Mouse (Mus musculus) inflammation-experienced regulatory T-cells, adult 6 months (primary cell): ENCODE data around the gene Mrps25. TPM values are rescaled to one million over a fixed set of nuclear protein-coding genes. Genes with fewer than 3 reads are reported as not detected.

ENCODE experiments used
- ATAC-seq: one replicate; pipeline ENCODE4 v1.8.0; 2017
- polyA plus RNA-seq, 3 experiments: library from polyadenylated mRNA; unstranded; fragments of 100-300 nt; shearing (Covaris generic); gene quantifications; one replicate each; pipeline ENCODE4 v1.2.1; 2017

The Mrps25 gene
- 10 to 100 TPM; 40.1 to 68.0 (median 49.6) TPM for polyA plus RNA-seq

GRCm38 (mm10) chr6:92183621-92184131 lies at the start of gene Mrps25:
Gene Mrps25, minus strand, starts transcription at chr6:92184033.
- peak; percentile 74 for ATAC-seq

DNA sequence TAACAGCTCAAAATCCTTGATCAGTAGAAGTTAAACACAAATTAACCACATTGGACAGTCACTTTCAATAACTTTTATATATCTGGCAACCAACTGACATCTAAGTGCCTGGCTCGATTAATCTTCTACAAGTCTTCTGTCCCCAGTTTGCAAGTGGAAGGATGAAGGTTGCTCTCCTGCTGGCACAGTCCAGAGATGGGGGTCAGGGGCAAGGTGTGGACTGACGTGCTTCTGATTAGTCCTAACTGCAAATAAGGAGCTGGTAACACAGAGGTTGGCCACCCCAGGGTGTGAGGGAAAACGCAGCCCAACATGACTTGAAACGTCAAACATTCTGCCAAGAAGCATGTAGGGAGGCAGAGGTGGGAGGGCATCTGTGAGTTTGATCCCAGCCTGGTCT lies 47.9 kb upstream of the Mrps25 start:
- no peak for ATAC-seq

- no peak for ATAC-seq
These were observed 47.5 kb upstream of the Mrps25 start for GRCm38 (mm10) chr6:92231356-92231755.

- ATAC-seq, result no peak
These were observed 45.8 kb upstream of the Mrps25 start for GRCm38 (mm10) chr6:92229586-92229985.

DNA sequence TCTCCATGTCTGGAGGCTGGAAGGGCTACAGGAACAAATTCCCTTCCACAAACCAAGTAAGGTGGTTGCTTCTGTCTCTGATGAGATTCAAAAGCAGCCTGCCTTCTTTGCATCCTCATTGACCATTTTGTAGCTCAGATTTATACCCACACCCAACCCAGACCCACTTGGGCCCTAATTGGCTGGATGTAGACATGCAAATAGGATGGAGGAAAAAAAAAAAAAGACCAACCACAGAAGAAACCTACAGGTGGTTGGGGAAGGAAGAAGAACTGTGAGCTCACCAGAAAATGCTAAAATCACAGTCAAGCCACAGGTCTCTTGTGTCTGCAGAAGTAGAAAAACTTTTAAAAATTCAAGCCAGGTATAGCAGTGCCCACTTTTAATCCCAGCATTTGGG lies 45.3 kb upstream of the Mrps25 start:
- no peak for ATAC-seq

GRCm38 (mm10) chr6:92224981-92225380 lies 41.1 kb upstream of the Mrps25 start:
- no peak for ATAC-seq

GRCm38 (mm10) chr6:92222021-92222420 lies 38.2 kb upstream of the Mrps25 start:
- no peak for ATAC-seq

- no peak for ATAC-seq
These were observed 37.8 kb upstream of the Mrps25 start for GRCm38 (mm10) chr6:92221604-92222003.

GRCm38 (mm10) chr6:92219445-92219844 lies 35.6 kb upstream of the Mrps25 start:
- ATAC-seq, result no peak

GRCm38 (mm10) chr6:92214773-92215449 lies 31.1 kb upstream of the Mrps25 start, which contains the start of gene Rbsn:
Gene Rbsn, minus strand, starts transcription at chr6:92214925.
- peak; percentile 98 for ATAC-seq

GRCm38 (mm10) chr6:92214055-92214772 lies 30.4 kb upstream of the Mrps25 start:
- peak; percentile 23 for ATAC-seq

DNA sequence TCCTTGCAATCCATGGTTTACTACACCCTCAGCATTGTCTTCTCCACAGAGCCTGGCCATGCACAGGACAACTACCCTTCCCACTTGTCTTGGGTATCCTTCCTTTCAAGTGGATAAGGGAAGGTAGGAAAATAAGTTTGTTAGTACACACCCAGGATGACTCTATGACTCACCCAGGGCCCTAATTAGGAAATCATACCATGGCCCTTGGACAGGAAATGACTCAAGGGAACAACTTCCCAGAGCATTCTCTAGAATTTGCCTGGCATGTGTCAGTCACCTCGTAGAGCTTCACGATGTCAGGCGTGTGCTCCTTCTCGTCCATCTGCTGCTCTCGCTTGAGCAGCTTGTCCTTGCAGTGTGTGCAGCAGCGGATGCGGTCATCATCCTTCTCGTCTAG lies 15.6 kb upstream of the Mrps25 start:
- ATAC-seq, result no peak

- ATAC-seq, result peak; percentile 34
These were observed 345 bp upstream of the Mrps25 start for GRCm38 (mm10) chr6:92184178-92184577.

DNA sequence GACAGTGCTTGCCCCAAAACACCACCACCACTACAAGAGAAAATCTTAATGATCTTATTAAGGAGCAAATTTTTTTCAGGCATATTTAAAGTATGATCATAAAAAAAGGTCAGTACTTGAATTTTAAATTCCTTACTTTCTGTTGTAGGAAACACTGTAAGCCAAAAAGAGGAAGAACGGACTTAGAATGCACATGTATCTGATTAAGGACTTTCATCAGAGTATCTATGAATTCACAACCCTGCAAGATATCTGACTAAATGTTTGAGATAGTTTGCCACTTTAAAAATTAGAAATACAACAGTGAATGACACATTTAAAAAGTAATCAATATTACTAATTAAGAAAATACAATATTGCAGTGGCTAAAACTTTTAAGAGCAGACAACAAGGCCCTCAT lies 7.4 kb downstream of the Mrps25 start:
- no peak for ATAC-seq

DNA sequence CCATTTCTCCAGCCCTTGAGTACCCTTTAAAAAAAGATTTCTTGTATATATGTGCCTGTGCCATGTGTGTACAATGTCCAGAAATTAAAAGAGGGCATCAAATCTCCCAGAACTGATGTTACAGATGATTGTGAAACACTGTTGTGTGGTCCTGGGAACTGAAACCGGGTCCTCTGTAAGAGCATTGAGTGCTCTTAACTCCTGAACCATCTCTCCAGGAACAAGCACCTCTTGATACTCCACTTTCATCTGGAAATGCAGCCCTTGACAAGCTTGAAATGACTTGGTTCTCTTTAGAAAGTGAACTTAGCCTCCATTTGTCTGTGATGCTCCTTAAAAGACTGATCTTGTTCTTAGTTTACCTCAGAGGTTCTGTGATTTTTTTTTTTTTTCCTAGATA lies 21.1 kb downstream of the Mrps25 start:
- no peak for ATAC-seq

DNA sequence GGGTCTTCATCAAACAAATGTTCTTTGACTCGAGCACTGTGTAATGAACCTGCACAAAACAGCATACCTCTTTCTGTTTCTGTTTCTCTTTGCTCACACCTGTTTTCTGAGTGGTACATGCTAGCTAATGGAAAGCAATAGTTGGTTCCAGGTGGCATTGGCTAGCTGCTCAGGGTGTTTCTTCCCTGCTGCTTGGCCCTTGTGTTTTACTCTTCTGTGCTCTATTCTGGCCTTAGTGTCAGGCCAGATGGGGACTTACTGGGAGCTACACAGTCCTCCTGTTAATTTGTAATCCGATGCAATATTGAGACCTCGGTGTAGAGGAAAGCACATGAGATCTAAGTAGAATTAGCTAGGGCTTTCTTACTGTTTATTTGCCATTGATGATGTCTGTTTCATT lies 25.0 kb downstream of the Mrps25 start:
- no peak for ATAC-seq

- no peak for ATAC-seq
These were observed 30.1 kb downstream of the Mrps25 start for GRCm38 (mm10) chr6:92153774-92154173.

GRCm38 (mm10) chr6:92145881-92146280 lies 38.0 kb downstream of the Mrps25 start:
- no peak for ATAC-seq

DNA sequence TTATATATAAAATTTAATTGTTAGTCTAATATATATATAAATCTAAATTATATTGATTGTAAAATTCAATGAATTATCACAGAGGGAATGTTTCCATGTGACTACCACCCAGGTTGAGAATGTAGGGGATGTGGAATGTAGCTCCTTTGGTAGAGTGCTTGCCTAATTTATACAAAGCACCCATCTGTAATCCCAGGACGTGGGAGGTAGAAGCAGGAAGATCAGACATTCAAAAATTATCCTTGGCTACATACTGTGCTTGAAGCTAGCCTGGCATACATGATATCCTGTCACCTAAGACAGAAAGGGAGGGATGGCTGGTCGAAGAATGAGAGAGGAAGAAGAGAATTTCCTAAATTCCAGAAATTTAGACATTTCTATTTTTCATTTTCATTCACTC lies 47.5 kb downstream of the Mrps25 start:
- ATAC-seq, result no peak

GRCm38 (mm10) chr6:92133617-92134016 lies 50.2 kb downstream of the Mrps25 start:
- ATAC-seq, result no peak

DNA sequence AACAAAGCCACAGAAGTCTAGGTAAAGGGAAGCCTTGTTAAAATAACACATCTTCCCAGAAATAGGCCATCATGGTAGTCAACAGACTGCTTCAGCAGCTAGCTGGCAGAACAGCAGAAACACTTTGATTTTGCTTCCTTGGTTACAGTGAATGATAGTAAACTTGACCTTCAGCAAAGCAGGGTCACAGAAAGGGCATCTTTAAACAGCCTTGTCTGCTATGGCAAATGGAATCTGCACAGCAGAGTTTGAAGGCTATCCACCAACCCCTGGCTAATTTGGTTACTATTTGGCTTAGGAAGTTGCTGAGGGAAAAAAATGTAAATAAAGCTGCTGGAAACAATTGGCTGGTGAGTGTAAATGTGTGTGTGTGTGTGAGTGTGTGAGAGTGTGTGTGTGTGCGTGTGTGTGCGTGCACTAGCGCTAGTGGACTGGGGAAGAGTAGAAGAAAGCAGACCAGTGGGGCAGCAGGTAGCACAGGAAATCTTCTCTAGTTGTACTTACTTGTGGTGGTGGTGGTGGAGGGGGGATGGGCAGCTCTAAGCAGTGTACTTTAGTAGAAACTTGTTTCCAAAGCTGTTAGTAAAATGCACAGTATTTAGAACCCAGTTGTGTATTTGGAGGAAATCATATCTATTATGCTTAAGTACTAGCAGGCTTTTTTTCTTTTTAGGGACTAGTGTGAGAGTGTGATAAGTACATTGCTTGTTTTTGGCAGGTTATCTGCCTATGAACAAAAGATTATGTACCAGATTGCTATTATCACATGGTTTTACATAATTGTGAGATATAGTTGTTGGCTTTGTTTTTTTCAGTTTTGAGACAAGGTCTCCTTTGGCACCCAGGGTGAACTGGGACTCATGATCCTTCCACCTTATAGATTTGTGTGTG lies 51.6 kb downstream of the Mrps25 start:
- ATAC-seq, result peak; percentile 51

DNA sequence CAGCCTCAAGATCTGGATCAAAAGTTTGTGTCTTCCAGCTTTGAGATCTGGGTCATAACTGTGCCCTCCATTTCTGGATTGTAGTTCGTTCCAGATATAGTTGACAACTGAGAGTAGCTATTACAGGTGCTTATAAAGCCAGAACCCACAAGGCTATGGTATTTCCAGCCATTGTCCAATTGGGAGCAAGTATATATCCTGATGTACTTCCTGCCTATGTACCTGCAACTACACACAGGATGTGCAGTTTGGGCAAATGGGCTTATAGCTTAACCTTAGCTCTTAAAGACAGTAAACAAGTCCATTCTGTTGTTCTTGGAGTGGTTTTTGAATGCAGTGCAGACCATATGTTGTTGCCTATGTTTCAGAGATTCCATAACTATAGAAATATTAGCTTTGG lies 52.4 kb downstream of the Mrps25 start:
- peak; percentile 77 for ATAC-seq
